Mouse (Mus musculus) kidney, postnatal 14 days (tissue): ENCODE data around the gene Vmn1r139.
"Not testable (repeated sequence)": the region's sequence is repeated elsewhere in the genome, so short reads cannot be mapped to it uniquely, and the experiment has no call there.

Experiments used
- DNase-seq: peaks from one replicate; pipeline ENCODE4 v3.0.0; 2022; ENCODE audit warnings: mixed read lengths

Vmn1r139 gene

DNA sequence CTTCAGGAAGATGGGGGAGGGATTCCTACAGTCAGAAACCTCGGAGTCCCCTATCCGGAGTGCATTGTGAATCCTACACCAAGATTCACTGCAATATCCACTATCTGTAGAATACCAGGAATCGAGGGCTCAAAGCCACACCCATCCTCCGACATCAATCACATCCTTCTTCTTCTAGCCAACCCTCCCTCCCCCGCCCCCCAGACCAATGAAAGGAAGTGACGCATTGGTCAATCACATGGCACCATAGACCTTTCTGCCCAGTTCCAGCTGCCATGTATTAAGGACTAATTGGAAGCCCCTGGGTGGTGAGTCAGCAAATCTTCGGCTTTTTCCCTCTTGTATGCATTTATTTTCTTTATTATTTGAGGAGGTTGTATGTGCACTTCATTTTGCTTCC, at the start of gene Vmn1r139:
Vmn1r139 (plus strand) TSS at position 301 of the 400 bp plus-strand sequence.
- not testable (repeated sequence) for DNase-seq

- not testable (repeated sequence) for DNase-seq
Observed at GRCm38 (mm10) chr7:22028797-22029196, 40.1 kb upstream of the Vmn1r139 start, which contains the start of gene Vmn1r138. TSS of gene Vmn1r138 (minus strand) at chr7:22028897.

- not testable (repeated sequence) for DNase-seq
Observed at GRCm38 (mm10) chr7:22056205-22056604, 12.7 kb upstream of the Vmn1r139 start, which contains the start of gene Gm6176. TSS of gene Gm6176 (minus strand) at chr7:22056305.

DNA sequence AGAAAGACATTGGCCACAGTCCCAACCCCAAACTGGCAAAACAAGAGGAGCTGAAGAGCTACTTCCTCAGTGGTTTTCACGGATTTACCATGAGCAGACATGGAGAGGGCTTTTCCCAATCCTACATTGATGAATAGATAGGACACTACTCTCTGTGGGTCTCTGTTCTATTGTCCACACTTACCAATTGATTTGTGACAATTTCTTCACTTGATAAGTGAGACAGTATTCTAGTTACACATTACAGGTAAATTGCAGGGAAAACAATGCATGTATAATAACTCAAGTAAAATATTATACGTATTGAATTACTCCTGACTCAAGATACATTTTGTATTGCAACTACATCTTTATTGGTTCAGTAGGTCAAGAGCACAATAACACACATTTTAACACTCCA, 49.3 kb downstream of the Vmn1r139 start, which contains the start of gene Gm16451:
Gm16451 (minus strand) TSS at position 101 of the 400 bp plus-strand sequence.
- not testable (repeated sequence) for DNase-seq

GRCm38 (mm10) chr7:22134641-22135040, 65.8 kb downstream of the Vmn1r139 start, which contains the start of gene Gm10666:
TSS of gene Gm10666 (minus strand) at chr7:22134741.
- not testable (repeated sequence) for DNase-seq
